Mouse (Mus musculus): Measurements from ENCODE around the gene Pigl.

The Pigl gene

GRCm38 (mm10) chr11:62513311-62513710 lies 55.1 kb downstream of the Pigl start:
- DNase-seq (ENCODE audit: inconsistent ontology term), result no peak

GRCm38 (mm10) chr11:62518991-62519390 lies 60.7 kb downstream of the Pigl start:
- no peak for DNase-seq (ENCODE audit: inconsistent ontology term)

GRCm38 (mm10) chr11:62522283-62522682 lies 64.0 kb downstream of the Pigl start:
- DNase-seq (ENCODE audit: inconsistent ontology term), result no peak

GRCm38 (mm10) chr11:62537089-62537488 lies 78.8 kb downstream of the Pigl start:
- no peak for DNase-seq (ENCODE audit: inconsistent ontology term)

GRCm38 (mm10) chr11:62537590-62537989 lies 79.3 kb downstream of the Pigl start:
- no peak for DNase-seq (ENCODE audit: inconsistent ontology term)

GRCm38 (mm10) chr11:62538321-62539088 lies 80.2 kb downstream of the Pigl start:
- peak; percentile 69 for DNase-seq (ENCODE audit: inconsistent ontology term)

- peak; percentile 76 for DNase-seq (ENCODE audit: inconsistent ontology term)
Observed at GRCm38 (mm10) chr11:62539089-62539890, 81.0 kb downstream of the Pigl start, which contains the start of gene Cenpv. Cenpv (minus strand) TSS chr11:62539261.

GRCm38 (mm10) chr11:62540167-62540566 lies 81.9 kb downstream of the Pigl start:
- no peak for DNase-seq (ENCODE audit: inconsistent ontology term)

GRCm38 (mm10) chr11:62540969-62541368 lies 82.7 kb downstream of the Pigl start:
- DNase-seq (ENCODE audit: inconsistent ontology term), result no peak

GRCm38 (mm10) chr11:62541581-62541980 lies 83.3 kb downstream of the Pigl start:
- no peak for DNase-seq (ENCODE audit: inconsistent ontology term)

- DNase-seq (ENCODE audit: inconsistent ontology term), result no peak
Observed at GRCm38 (mm10) chr11:62543991-62544390, 85.7 kb downstream of the Pigl start.

GRCm38 (mm10) chr11:62549782-62550181 lies 91.5 kb downstream of the Pigl start:
- DNase-seq (ENCODE audit: inconsistent ontology term), result peak; percentile 89

GRCm38 (mm10) chr11:62550227-62550685 lies 92.0 kb downstream of the Pigl start:
- DNase-seq (ENCODE audit: inconsistent ontology term), result peak; percentile 64

GRCm38 (mm10) chr11:62550727-62551225 lies 92.5 kb downstream of the Pigl start, which contains the start of gene Ubb:
Ubb (plus strand) TSS chr11:62551171.
- DNase-seq (ENCODE audit: inconsistent ontology term), result no peak

GRCm38 (mm10) chr11:62551226-62552119 lies 93.2 kb downstream of the Pigl start:
- peak; percentile 99 for DNase-seq (ENCODE audit: inconsistent ontology term)

GRCm38 (mm10) chr11:62553186-62553585 lies 94.9 kb downstream of the Pigl start:
- DNase-seq (ENCODE audit: inconsistent ontology term), result no peak

- no peak for DNase-seq (ENCODE audit: inconsistent ontology term)
Observed at GRCm38 (mm10) chr11:62553633-62554032, 95.4 kb downstream of the Pigl start.

- DNase-seq (ENCODE audit: inconsistent ontology term), result no peak
Observed at GRCm38 (mm10) chr11:62554163-62554855, 96.0 kb downstream of the Pigl start.

- no peak for DNase-seq (ENCODE audit: inconsistent ontology term)
Observed at GRCm38 (mm10) chr11:62554934-62555517, 96.8 kb downstream of the Pigl start.

- no peak for DNase-seq (ENCODE audit: inconsistent ontology term)
Observed at GRCm38 (mm10) chr11:62555896-62556412, 97.7 kb downstream of the Pigl start.
